Comparison of ENCODE assay signal across 8 mouse cellular contexts in genomic region chr12:30039565-30039964, GRCm38 (mm10).
DNase-seq lines count a peak whose midpoint lies in the region; ATAC-seq lines count a peak whose summit lies in the region.

No protein-coding gene starts in this region.

- peak; percentile 54 to 78 for DNase-seq in heart, adult 18-20 months
- DNase-seq in R1 (ENCODE audit: low read depth, low spot score): peak; percentile 61
- DNase-seq in embryonic facial prominence, embryonic 14.5 days (ENCODE audit: low spot score): peak; percentile 45
- DNase-seq in intestine, embryonic 14.5 days (ENCODE audit: low spot score): peak; percentile 65
- peak; percentile 15 for DNase-seq in retina, adult 2 months (ENCODE audit: low read depth, low spot score)
- no peak for DNase-seq in yolk sac, embryonic 10.5 days (ENCODE audit: low spot score)

- H3K36me3 ChIP-seq in heart, embryonic 12.5 days: no peaks in the 10 kb centered on the region
- no peaks in the 10 kb centered on the region for H3K36me3 ChIP-seq in embryonic facial prominence, embryonic 14.5 days (ENCODE audit: control insufficient read depth, insufficient read depth, low read length)
- H3K36me3 ChIP-seq in intestine, embryonic 14.5 days (ENCODE audit: control insufficient read depth, insufficient read depth, low read length): no peaks in the 10 kb centered on the region
- H3K36me3 ChIP-seq in limb, embryonic 13.5 days: no peaks in the 10 kb centered on the region

- H3K27ac ChIP-seq in heart, embryonic 12.5 days (ENCODE audit: poor library complexity, severe bottlenecking): no peak overlapping the region
- no peak overlapping the region for H3K27ac ChIP-seq in embryonic facial prominence, embryonic 14.5 days (replicated peaks; ENCODE audit: low read depth, low read length)
- peak overlapping the region; percentile 60; the same call in 1 of the 2 replicates for H3K27ac ChIP-seq in intestine, embryonic 14.5 days (ENCODE audit: low read depth)
- no peak overlapping the region for H3K27ac ChIP-seq in limb, embryonic 13.5 days

- H3K4me1 ChIP-seq in heart, embryonic 12.5 days (replicated peaks): 0 out of 2 replicates have a peak, but pooled peaks cover 6% of the 10 kb centered on the region
- 0 out of 2 replicates have a peak, but pooled peaks cover 7% of the 10 kb centered on the region for H3K4me1 ChIP-seq in embryonic facial prominence, embryonic 14.5 days (ENCODE audit: control insufficient read depth, insufficient read depth, low read length)
- H3K4me1 ChIP-seq in intestine, embryonic 14.5 days (replicated peaks; ENCODE audit: control insufficient read depth, insufficient read depth, low read length): peaks cover 8% of the 10 kb centered on the region
- peaks cover 24% of the 10 kb centered on the region for H3K4me1 ChIP-seq in limb, embryonic 13.5 days

- 37% methylated on average over 4 of the region's 4 CpGs for WGBS in heart, embryonic 12.5 days
- 35% methylated on average over 4 of the region's 4 CpGs for WGBS in embryonic facial prominence, embryonic 14.5 days
- WGBS in intestine, embryonic 14.5 days: 31% methylated on average over 4 of the region's 4 CpGs
- WGBS in limb, embryonic 13.5 days: 30% methylated on average over 4 of the region's 4 CpGs

- no peak for ATAC-seq in heart, embryonic 12.5 days (ENCODE audit: insufficient number of reproducible peaks, low FRiP score)
- ATAC-seq in embryonic facial prominence, embryonic 14.5 days (ENCODE audit: low read depth): no peak
- peak; percentile 43; the same call in 1 of the 2 replicates for ATAC-seq in intestine, embryonic 14.5 days (replicated peaks; ENCODE audit: low FRiP score, low TSS enrichment, low read depth)
- ATAC-seq in limb, embryonic 13.5 days (ENCODE audit: low FRiP score, low read depth): peak; percentile 41; the same call in 1 of the 2 replicates

- H3K9me3 ChIP-seq in heart, embryonic 12.5 days (replicated peaks): no peaks in the 10 kb centered on the region
- H3K9me3 ChIP-seq in embryonic facial prominence, embryonic 14.5 days (ENCODE audit: control insufficient read depth, low read length): no peaks in the 10 kb centered on the region
- H3K9me3 ChIP-seq in intestine, embryonic 14.5 days (ENCODE audit: control insufficient read depth, low read length): no peaks in the 10 kb centered on the region
- no peaks in the 10 kb centered on the region for H3K9me3 ChIP-seq in limb, embryonic 13.5 days

- H3K4me3 ChIP-seq in heart, embryonic 12.5 days: no peak overlapping the region
- no peak overlapping the region for H3K4me3 ChIP-seq in embryonic facial prominence, embryonic 14.5 days (ENCODE audit: low read depth, low read length)
- H3K4me3 ChIP-seq in intestine, embryonic 14.5 days (ENCODE audit: low read depth, low read length): no peak overlapping the region
- no peak overlapping the region for H3K4me3 ChIP-seq in limb, embryonic 13.5 days

- no peak overlapping the region for H3K9ac ChIP-seq in heart, embryonic 12.5 days
- no peak overlapping the region for H3K9ac ChIP-seq in embryonic facial prominence, embryonic 14.5 days (ENCODE audit: low read depth, low read length)
- H3K9ac ChIP-seq in intestine, embryonic 14.5 days (ENCODE audit: low read length): no peak overlapping the region
- H3K9ac ChIP-seq in limb, embryonic 13.5 days: no peak overlapping the region

- 0 out of 2 replicates have a peak, but pooled peaks cover 3% of the 10 kb centered on the region for H3K27me3 ChIP-seq in heart, embryonic 12.5 days (replicated peaks)
- H3K27me3 ChIP-seq in embryonic facial prominence, embryonic 14.5 days (replicated peaks; ENCODE audit: control insufficient read depth, insufficient read depth, low read length): no peaks in the 10 kb centered on the region
- no peaks in the 10 kb centered on the region for H3K27me3 ChIP-seq in intestine, embryonic 14.5 days (replicated peaks; ENCODE audit: control insufficient read depth, insufficient read depth, low read length)
- no peaks in the 10 kb centered on the region for H3K27me3 ChIP-seq in limb, embryonic 13.5 days

- H3K4me2 ChIP-seq in heart, embryonic 12.5 days: no peak overlapping the region
- H3K4me2 ChIP-seq in embryonic facial prominence, embryonic 14.5 days (ENCODE audit: low read depth, low read length): no peak overlapping the region
- H3K4me2 ChIP-seq in intestine, embryonic 14.5 days (ENCODE audit: low read length): no peak overlapping the region
- no peak overlapping the region for H3K4me2 ChIP-seq in limb, embryonic 13.5 days (replicated peaks)

Comparison
In these comparisons a context has a peak if more than half of its experiments do, and no peak if none do; other contexts are left out.
1. ATAC-seq: peak in intestine, embryonic 14.5 days (single experiment) and limb, embryonic 13.5 days (single experiment); none in heart, embryonic 12.5 days (single experiment) and embryonic facial prominence, embryonic 14.5 days (single experiment).